Mouse (Mus musculus): ENCODE results near the gene Pemt. TPM values are rescaled to one million over a fixed set of nuclear protein-coding genes. Genes with fewer than 3 reads are reported as not detected.

The Pemt gene
- polyA plus RNA-seq (2015; fragmentation: Nextera tagmentation; extraction: Ambion mirVana): 20.9 and 27.5 TPM in 2 replicates

GRCm38 (mm10) chr11:60046058-60046735, at the start of gene Pemt:
Gene Pemt (minus strand): TSS chr11:60046489.

GRCm38 (mm10) chr11:59964818-59965217, 81.5 kb downstream of the Pemt start, which contains the start of gene Rasd1:
Gene Rasd1 (minus strand): TSS chr11:59964944.

GRCm38 (mm10) chr11:59947752-59948400, 98.4 kb downstream of the Pemt start, which contains the start of gene Med9:
Gene Med9 (plus strand): TSS chr11:59948206.

Other genes starting within 250 kb of the Pemt start
- 17.0 and 35.9 TPM in 2 replicates for gene Flcn, start 236.5 kb downstream of the Pemt start, polyA plus RNA-seq (2015; fragmentation: Nextera tagmentation; extraction: Ambion mirVana)
- gene Nt5m, start 207.0 kb downstream of the Pemt start, polyA plus RNA-seq (2015; fragmentation: Nextera tagmentation; extraction: Ambion mirVana): 36.9 and 57.5 TPM in 2 replicates
- 151 and 163 TPM in 2 replicates for gene Cops3, start 206.7 kb downstream of the Pemt start, polyA plus RNA-seq (2015; fragmentation: Nextera tagmentation; extraction: Ambion mirVana)
- gene Med9, start 98.3 kb downstream of the Pemt start, polyA plus RNA-seq (2015; fragmentation: Nextera tagmentation; extraction: Ambion mirVana): 31.6 and 50.5 TPM in 2 replicates
- 8.8 and 15.5 TPM in 2 replicates for gene Rasd1, start 81.5 kb downstream of the Pemt start, polyA plus RNA-seq (2015; fragmentation: Nextera tagmentation; extraction: Ambion mirVana)
- 16.8 and 17.8 TPM in 2 replicates for gene Rai1, start 58.5 kb upstream of the Pemt start, polyA plus RNA-seq (2015; fragmentation: Nextera tagmentation; extraction: Ambion mirVana)
- gene Srebf1, start 176.1 kb upstream of the Pemt start, polyA plus RNA-seq (2015; fragmentation: Nextera tagmentation; extraction: Ambion mirVana): 38.7 and 59.4 TPM in 2 replicates

Measured in adrenal gland, postnatal 0 days (tissue).